Mouse (Mus musculus) liver, embryonic 14.5 days (tissue): Measurements from ENCODE around the gene Unc5a. TPM values are rescaled to one million over a fixed set of nuclear protein-coding genes. Genes with fewer than 3 reads are reported as not detected.

Experiments
- ATAC-seq: fragments of 200-750 bp; cut with Nextera tagmentation; 2 replicates; pipeline ENCODE4 v1.8.0; 2017; ENCODE audit warnings: moderate number of reproducible peaks, mild to moderate bottlenecking, moderate library complexity; ENCODE audit not compliant: insufficient read depth
- DNase-seq, 3 experiments: peaks; one replicate each; pipeline ENCODE4 v3.0.0-alpha.2; 2012 to 2013; ENCODE audit warnings: low read depth in 3 of 3, low spot score in 3 of 3
- H3K27ac ChIP-seq: fragments of 300-500 bp; sonication (generic); 2 replicates; pipeline ENCODE4 v1.5.1; 2014; ENCODE audit warnings: moderate library complexity, mild to moderate bottlenecking, control low read depth, inconsistent platforms
- H3K27me3 ChIP-seq: fragments of 300-500 bp; sonication (generic); 2 replicates; pipeline ENCODE4 v1.6.1; 2014; ENCODE audit warnings: mild to moderate bottlenecking, low read length, moderate library complexity; ENCODE audit not compliant: control insufficient read depth, insufficient read depth
- H3K36me3 ChIP-seq: fragments of 300-500 bp; sonication (generic); replicated peaks from 2 replicates; pipeline ENCODE4 v1.6.1; 2014; ENCODE audit warnings: low read depth; ENCODE audit not compliant: control insufficient read depth, insufficient read depth
- H3K4me1 ChIP-seq, 2 experiments: fragments of 200-500 bp in 1 of 2; fragments of 300-500 bp in 1 of 2; sonication (generic) in 1 of 2; replicated peaks; 2 replicates each; pipeline ENCODE4 v1.6.1; 2012 to 2014; ENCODE audit warnings: antibody characterized with exemption in 1 of 2, inconsistent platforms in 1 of 2, low read length in 1 of 2; ENCODE audit not compliant: control insufficient read depth in 2 of 2, insufficient read depth in 2 of 2
- H3K4me2 ChIP-seq: fragments of 300-500 bp; sonication (generic); 2 replicates; pipeline ENCODE4 v1.6.1; 2014; ENCODE audit warnings: low read depth, mild to moderate bottlenecking, control low read depth, moderate library complexity
- H3K4me3 ChIP-seq, 2 experiments: fragments of 200-500 bp in 1 of 2; fragments of 300-500 bp in 1 of 2; sonication (generic) in 1 of 2; 2 replicates each; pipeline ENCODE4 v1.5.1; 2012 to 2014; ENCODE audit warnings: low read depth in 2 of 2, low read length in 2 of 2, mild to moderate bottlenecking in 2 of 2, control low read depth in 1 of 2, inconsistent platforms in 1 of 2, moderate library complexity in 1 of 2; ENCODE audit not compliant: insufficient read depth in 1 of 2
- H3K9ac ChIP-seq: fragments of 300-500 bp; sonication (generic); replicated peaks from 2 replicates; pipeline ENCODE4 v1.6.1; 2014; ENCODE audit warnings: mild to moderate bottlenecking, control low read depth, moderate library complexity
- H3K9me3 ChIP-seq: fragments of 300-500 bp; sonication (generic); 2 replicates; pipeline ENCODE4 v1.6.1; 2016; ENCODE audit warnings: low read length, mixed read lengths; ENCODE audit not compliant: control insufficient read depth
- CTCF ChIP-seq: IDR thresholded peaks from 2 replicates; pipeline ENCODE4 v1.5.1; 2016; ENCODE audit warnings: antibody characterized with exemption, low read depth, control low read depth
- EP300 ChIP-seq: IDR thresholded peaks from 2 replicates; pipeline ENCODE4 v1.6.1; 2016; ENCODE audit warnings: antibody characterized with exemption, low read depth
- WGBS: fragments of 180-500 bp; shearing (Covaris S2); extraction: QIAGEN DNeasy Blood & Tissue Kit; methylation state at CpG from one replicate; pipeline ENCODE4 v1.1.7; 2014; ENCODE audit not compliant: insufficient replicate concordance; 5-methylcytosine and 5-hydroxymethylcytosine counted together
- polyA plus RNA-seq, 2 experiments: library from polyadenylated mRNA; depleted of rRNA in 1 of 2; stranded (reverse) in 1 of 2; unstranded in 1 of 2; fragments of >200 nt; fragmentation: Nextera tagmentation in 1 of 2; extraction: Ambion mirVana in 1 of 2; gene quantifications; 2 replicates each; pipeline versions ENCODE4 v1.2.1 to v1.2.3; 2012 to 2014

The Unc5a gene
- polyA plus RNA-seq, 2 experiments = 0.37 to 0.43 TPM

DNA sequence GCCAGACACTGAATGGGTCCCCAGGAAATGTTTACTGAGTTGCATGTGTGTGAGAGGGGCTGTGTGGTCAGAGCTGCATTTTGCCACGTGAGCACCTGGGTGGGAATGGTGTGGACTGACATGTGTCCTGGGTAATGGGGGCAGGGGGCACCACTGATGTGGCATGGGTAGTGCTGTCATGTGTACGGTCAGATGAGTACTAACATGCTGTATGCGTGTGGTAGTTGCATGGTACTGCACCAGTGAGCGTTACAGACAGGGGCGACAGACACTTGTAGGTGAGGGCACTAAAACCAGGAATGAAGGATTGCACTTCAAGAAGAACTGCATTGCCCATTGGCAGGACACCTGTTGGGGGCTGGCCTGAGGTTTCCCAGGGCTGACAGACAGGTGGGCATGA is 2.0 kb downstream of the Unc5a start:
- H3K9me3 ChIP-seq = no peaks in the 10 kb centered on the region
- no peak for ATAC-seq
- WGBS = 47% methylated on average over 5 of the region's 5 CpGs
- no peak for DNase-seq
- H3K4me2 ChIP-seq = no peak overlapping the region
- H3K4me1 ChIP-seq = no peaks in the 10 kb centered on the region
- H3K4me3 ChIP-seq = no peak overlapping the region
- TF ChIP-seq EP300 (no peak), CTCF (no peak)
- H3K36me3 ChIP-seq = no peaks in the 10 kb centered on the region
- peaks cover 66% of the 10 kb centered on the region for H3K27me3 ChIP-seq
- H3K27ac ChIP-seq = no peak overlapping the region
- no peak overlapping the region for H3K9ac ChIP-seq

DNA sequence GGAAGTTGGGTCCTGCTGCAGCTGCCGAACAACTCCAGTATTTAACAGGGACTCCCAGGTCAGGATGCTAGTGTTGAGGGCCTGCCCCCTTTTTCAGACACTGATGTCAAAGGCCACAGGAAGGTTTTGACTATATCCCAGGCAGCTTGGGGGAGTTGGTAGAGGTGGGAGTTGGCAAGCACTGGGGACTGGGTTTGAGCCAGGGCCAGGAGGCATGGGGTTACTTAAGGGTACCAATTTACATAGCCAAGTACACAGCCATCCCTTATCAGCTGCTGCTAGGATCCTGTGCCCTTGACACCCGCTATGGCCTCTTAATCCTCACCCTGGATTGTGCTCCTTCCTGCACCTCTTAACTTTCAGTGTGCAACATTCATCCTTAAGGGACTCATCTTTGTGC is 5.5 kb downstream of the Unc5a start:
- H3K9ac ChIP-seq = no peak overlapping the region
- DNase-seq = no peak
- 38% methylated on average over 2 of the region's 2 CpGs for WGBS
- H3K9me3 ChIP-seq = no peaks in the 10 kb centered on the region
- no peaks in the 10 kb centered on the region for H3K36me3 ChIP-seq
- H3K4me2 ChIP-seq = no peak overlapping the region
- H3K4me1 ChIP-seq = no peaks in the 10 kb centered on the region
- no peak overlapping the region for H3K27ac ChIP-seq
- no peak overlapping the region for H3K4me3 ChIP-seq
- TF ChIP-seq CTCF = no peak
- TF ChIP-seq EP300 = no peak
- H3K27me3 ChIP-seq = peaks cover 62% of the 10 kb centered on the region
- ATAC-seq = no peak

DNA sequence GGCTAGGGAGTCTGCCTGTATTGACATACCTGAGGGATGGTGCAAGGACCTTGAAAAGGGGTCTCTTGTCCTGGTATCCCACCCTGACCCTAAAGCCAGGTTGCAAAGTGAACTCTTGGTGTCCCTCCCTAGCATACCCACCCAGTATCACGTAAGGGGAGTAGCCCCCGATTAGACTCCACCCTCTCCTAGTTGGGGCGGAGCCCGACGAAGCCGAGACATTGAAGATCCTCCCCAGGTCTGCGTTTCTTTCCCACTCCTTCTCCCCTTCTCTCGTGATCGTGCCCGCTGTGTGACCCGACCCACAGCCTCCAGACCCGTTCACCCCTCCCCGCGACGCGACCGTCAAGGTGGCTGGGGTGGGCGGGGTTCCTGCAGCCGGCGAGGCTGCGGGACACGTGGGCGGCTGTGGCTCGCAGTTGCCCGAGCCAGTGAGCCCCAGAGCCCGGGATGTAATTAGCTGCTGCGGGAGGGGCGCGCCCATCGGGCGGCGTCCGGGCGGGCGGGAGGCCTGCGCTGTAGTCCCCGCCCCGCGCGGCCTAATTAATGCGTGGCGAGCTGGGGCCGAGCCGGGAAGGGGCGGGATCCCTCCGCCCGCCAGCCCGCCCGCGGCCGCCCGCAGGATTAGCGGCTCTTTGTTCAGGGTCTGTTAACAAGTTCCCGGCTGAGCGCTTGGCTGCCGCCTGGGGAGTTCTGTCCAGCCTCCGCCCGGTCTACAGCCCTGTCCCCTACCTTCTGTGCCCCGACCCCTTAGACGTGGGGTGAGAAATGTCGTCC is 6.7 kb downstream of the Unc5a start:
- no peak for ATAC-seq
- Histone ChIP-seq H3K4me1 (no peaks in the 10 kb centered on the region), H3K4me2 (peak overlapping the region; percentile 60), H3K27me3 (peaks cover 50% of the 10 kb centered on the region), H3K9ac (no peak overlapping the region), H3K4me3 (peak overlapping the region; percentile 12 to 43; a peak in 3 of 4 replicates), H3K27ac (no peak overlapping the region), H3K9me3 (no peaks in the 10 kb centered on the region), H3K36me3 (no peaks in the 10 kb centered on the region)
- DNase-seq = no peak
- WGBS = under 1% methylated on average over 61 of the region's 61 CpGs
- TF ChIP-seq CTCF (no peak), EP300 (no peak)

DNA sequence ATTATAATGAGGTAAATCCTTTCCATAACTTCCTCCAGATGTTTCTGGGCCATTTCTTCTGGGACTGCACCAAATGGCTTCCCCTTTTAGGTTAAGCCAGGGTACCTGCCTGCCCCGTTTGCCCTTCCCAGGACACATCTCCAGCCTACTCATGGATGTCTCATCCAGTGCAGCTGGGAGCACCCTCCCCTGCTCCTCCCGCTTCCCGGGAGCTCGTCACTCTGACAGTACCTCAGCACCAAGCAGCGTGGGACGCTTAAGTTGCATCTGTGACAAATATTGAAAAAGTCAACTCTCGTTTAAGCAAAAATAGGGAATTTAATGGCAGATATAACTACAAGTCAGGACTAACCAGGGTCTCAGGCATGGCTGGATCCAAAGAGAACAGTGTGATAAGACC is 8.1 kb downstream of the Unc5a start:
- Histone ChIP-seq H3K36me3 (no peaks in the 10 kb centered on the region), H3K4me3 (no peak overlapping the region), H3K9ac (no peak overlapping the region), H3K4me2 (no peak overlapping the region), H3K9me3 (no peaks in the 10 kb centered on the region), H3K4me1 (no peaks in the 10 kb centered on the region), H3K27me3 (peaks cover 43% of the 10 kb centered on the region), H3K27ac (no peak overlapping the region)
- TF ChIP-seq EP300 (no peak), CTCF (no peak)
- ATAC-seq = no peak
- WGBS = 56% methylated on average over 7 of the region's 7 CpGs
- no peak for DNase-seq

DNA sequence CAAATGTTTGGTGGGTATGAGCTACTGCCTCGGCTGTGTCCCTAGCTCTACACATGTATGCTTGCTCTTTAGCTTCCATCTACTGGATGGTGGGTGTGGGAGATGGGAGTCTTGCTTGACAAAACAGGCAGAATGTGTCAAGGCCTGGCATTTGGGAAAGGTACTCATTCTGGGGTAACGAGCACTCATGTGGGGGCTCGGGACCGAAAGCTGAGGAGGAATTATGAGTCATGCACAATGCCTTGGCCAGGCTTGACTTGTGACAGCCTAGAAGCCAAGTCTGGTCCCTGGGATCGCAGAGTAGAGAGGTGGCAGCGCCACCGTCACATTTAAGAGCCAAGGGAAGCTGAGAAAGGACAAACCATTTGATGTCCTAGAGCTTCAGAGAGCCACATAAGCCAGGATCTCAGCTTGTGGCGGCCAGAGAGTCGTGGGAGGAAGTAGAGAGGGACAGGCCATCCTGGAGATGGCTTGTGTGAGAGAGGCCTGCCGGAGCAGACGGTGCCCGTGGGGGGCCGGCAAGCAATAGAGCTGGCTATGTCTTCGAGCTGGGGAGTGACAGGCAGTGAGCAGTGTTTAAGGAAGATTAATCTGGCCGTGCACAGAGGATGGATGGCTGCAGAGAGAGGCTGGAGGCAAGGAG is 10.0 kb downstream of the Unc5a start:
- Histone ChIP-seq H3K4me1 (no peaks in the 10 kb centered on the region), H3K27ac (no peak overlapping the region), H3K9ac (no peak overlapping the region), H3K4me3 (no peak overlapping the region), H3K4me2 (no peak overlapping the region), H3K9me3 (no peaks in the 10 kb centered on the region), H3K36me3 (no peaks in the 10 kb centered on the region), H3K27me3 (peaks cover 35% of the 10 kb centered on the region)
- ATAC-seq = no peak
- TF ChIP-seq CTCF (no peak), EP300 (no peak)
- no peak for DNase-seq
- 38% methylated on average over 15 of the region's 15 CpGs for WGBS
